Mouse (Mus musculus): Measurements from ENCODE around the gene Tpsb2. TPM values are rescaled to one million over a fixed set of nuclear protein-coding genes. Genes with fewer than 3 reads are reported as not detected.

Gene Tpsb2
- polyA plus RNA-seq, 1 experiment from 2014 or later, result not detected

Other genes with a start within 250 kb of the Tpsb2 start
- gene Ptx4, start 245.5 kb upstream of the Tpsb2 start, polyA plus RNA-seq (2015; fragmentation: Nextera tagmentation; extraction: Ambion mirVana), result not detected in 2 replicates
- gene Clcn7, start 232.9 kb upstream of the Tpsb2 start, polyA plus RNA-seq (2015; fragmentation: Nextera tagmentation; extraction: Ambion mirVana), result 23.6 and 29.6 TPM in 2 replicates
- not detected in 2 replicates for gene Ccdc154, start 203.8 kb upstream of the Tpsb2 start, polyA plus RNA-seq (2015; fragmentation: Nextera tagmentation; extraction: Ambion mirVana)
- gene Gm38655, start 190.8 kb upstream of the Tpsb2 start, polyA plus RNA-seq (2015; fragmentation: Nextera tagmentation; extraction: Ambion mirVana), result not detected in 2 replicates
- gene BC003965, start 181.8 kb upstream of the Tpsb2 start, polyA plus RNA-seq (2015; fragmentation: Nextera tagmentation; extraction: Ambion mirVana), result 38.3 and 38.6 TPM in 2 replicates
- 7.9 and 10.6 TPM in 2 replicates for gene Unkl, start 177.9 kb upstream of the Tpsb2 start, polyA plus RNA-seq (2015; fragmentation: Nextera tagmentation; extraction: Ambion mirVana)
- gene Gnptg, start 126.2 kb upstream of the Tpsb2 start, polyA plus RNA-seq (2015; fragmentation: Nextera tagmentation; extraction: Ambion mirVana), result 71.9 and 74.8 TPM in 2 replicates
- gene Tsr3, start 126.1 kb upstream of the Tpsb2 start, polyA plus RNA-seq (2015; fragmentation: Nextera tagmentation; extraction: Ambion mirVana), result 63.3 and 64.3 TPM in 2 replicates
- 3.6 and 5.2 TPM in 2 replicates for gene Baiap3, start 109.9 kb upstream of the Tpsb2 start, polyA plus RNA-seq (2015; fragmentation: Nextera tagmentation; extraction: Ambion mirVana)
- 755 and 766 TPM in 2 replicates for gene Ube2i, start 91.7 kb upstream of the Tpsb2 start, polyA plus RNA-seq (2015; fragmentation: Nextera tagmentation; extraction: Ambion mirVana)
- gene Prss34, start 67.9 kb upstream of the Tpsb2 start, polyA plus RNA-seq (2015; fragmentation: Nextera tagmentation; extraction: Ambion mirVana), result not detected in 2 replicates
- not detected in 2 replicates for gene Prss28, start 57.7 kb upstream of the Tpsb2 start, polyA plus RNA-seq (2015; fragmentation: Nextera tagmentation; extraction: Ambion mirVana)
- gene Prss29, start 47.7 kb upstream of the Tpsb2 start, polyA plus RNA-seq (2015; fragmentation: Nextera tagmentation; extraction: Ambion mirVana), result not detected in 2 replicates
- not detected in 2 replicates for gene Tpsab1, start 20.7 kb upstream of the Tpsb2 start, polyA plus RNA-seq (2015; fragmentation: Nextera tagmentation; extraction: Ambion mirVana)
- gene Tpsg1, start 3.0 kb downstream of the Tpsb2 start, polyA plus RNA-seq (2015; fragmentation: Nextera tagmentation; extraction: Ambion mirVana), result 0.66 and 1.0 TPM in 2 replicates
- gene Cacna1h, start 67.5 kb downstream of the Tpsb2 start, polyA plus RNA-seq (2015; fragmentation: Nextera tagmentation; extraction: Ambion mirVana), result 7.9 and 9.1 TPM in 2 replicates
- 0.57 and 0.82 TPM in 2 replicates for gene Tekt4, start 88.3 kb downstream of the Tpsb2 start, polyA plus RNA-seq (2015; fragmentation: Nextera tagmentation; extraction: Ambion mirVana)
- gene Sstr5, start 131.0 kb downstream of the Tpsb2 start, polyA plus RNA-seq (2015; fragmentation: Nextera tagmentation; extraction: Ambion mirVana), result 0.10 and 0.11 TPM in 2 replicates
- gene Sox8, start 204.4 kb downstream of the Tpsb2 start, polyA plus RNA-seq (2015; fragmentation: Nextera tagmentation; extraction: Ambion mirVana), result 15.3 and 17.5 TPM in 2 replicates
- 19.7 and 20.9 TPM in 2 replicates for gene Lmf1, start 212.8 kb downstream of the Tpsb2 start, polyA plus RNA-seq (2015; fragmentation: Nextera tagmentation; extraction: Ambion mirVana)

Measured in forebrain, embryonic 13.5 days (tissue).